Mouse (Mus musculus) thymus, adult 18-20 months (tissue): Measurements from ENCODE around the gene Dnase1l3.

Experiments used
- DNase-seq, 2 experiments: peaks; one replicate each; pipeline ENCODE4 v3.0.0; 2022; ENCODE audit warnings: mixed read lengths in 2 of 2

Gene Dnase1l3

DNA sequence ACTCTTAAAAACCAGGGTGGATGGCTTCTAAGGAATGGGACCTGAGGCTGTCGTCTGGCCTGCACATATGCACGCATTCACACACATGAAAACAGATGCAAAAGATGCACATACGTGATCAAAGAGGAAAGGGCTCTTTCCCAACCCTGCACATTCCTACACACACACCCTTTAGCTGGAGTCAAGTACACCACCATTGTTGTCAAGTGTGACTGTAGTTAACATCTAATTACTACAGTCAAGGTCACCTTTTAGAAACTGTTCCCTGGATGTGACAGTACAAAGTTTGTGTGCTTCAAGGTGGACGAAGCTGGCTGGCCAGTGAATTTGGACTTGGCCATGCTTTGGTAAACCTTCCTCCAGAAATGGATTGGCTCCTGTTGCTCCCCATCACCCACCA lies 62.2 kb downstream of the Dnase1l3 start:
- DNase-seq, result no peak

DNA sequence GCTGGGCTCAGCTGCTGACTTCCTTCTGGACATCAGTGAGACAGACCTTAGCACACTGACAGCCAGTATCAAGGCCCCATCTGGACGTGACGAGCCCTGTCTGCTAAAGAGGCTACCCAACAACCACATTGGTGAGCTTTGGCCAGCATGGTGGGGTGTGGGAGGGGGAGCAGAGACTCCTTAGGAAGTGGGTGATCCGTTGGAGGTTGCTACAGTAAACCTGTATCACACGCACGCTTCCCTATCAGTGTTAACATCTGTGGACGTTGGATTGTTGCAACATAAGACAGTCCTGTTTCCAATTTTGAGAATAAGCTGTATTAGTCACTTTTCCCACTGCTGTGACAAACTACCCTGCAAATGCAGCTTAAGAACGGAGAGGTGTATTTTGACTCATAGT lies 65.3 kb downstream of the Dnase1l3 start:
- DNase-seq, result no peak

DNA sequence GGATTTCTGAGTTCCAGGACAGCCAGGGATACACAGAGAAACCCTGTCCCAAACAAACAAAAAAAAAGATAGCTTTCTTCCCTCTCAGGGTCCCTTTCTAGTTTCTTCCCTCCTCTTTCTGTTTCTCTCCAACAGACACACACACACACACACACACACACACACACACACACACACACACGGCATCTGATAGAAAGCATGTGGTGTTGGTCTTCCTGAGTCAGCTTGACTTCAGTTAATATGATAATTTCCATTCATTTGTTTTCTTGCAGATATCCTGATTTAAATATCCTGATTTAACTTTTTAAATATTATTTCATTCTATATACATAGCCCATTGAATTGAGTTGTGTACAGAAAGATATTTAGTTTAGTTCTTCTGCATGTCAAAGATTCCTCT lies 66.0 kb downstream of the Dnase1l3 start:
- DNase-seq, result no peak

DNA sequence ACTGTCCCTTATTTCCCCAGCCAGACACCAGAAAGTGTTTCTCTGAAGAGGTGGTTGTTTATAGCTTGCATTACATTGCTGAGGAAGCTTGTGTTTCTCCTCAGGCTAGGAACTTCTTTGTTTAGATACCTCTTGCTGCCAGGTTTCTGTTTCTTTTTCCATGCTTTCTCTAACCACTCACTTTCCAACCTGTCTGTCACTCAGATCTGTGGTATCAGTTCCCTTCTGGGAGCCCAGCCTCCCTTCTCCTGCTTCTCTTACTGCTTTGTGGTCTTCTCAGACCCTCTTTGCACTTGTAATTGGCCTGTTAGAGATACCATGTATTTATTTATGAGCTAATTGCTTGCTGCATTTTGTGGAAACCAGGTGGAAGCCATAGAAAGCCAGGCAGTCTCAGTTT lies 70.7 kb downstream of the Dnase1l3 start:
- DNase-seq, result no peak

DNA sequence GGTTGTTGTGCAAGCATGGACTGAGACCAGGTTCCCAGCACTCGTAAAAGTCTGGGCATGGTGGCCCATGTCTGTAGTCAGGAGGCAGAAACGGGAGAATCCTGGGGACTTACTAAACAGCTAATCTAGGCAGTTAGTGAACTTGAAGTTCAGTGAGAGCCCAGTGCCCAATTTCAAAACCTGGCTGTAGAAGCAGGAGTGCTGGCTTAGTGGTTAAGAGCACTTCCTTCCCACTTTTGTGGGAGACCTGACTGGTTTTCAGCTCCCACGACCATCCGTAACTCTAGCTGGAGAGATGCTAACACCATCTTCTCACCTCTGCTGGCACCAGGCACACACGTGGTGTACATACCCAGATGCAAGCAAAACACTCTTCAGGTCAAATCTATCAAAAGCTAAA lies 72.9 kb downstream of the Dnase1l3 start:
- DNase-seq, result no peak

DNA sequence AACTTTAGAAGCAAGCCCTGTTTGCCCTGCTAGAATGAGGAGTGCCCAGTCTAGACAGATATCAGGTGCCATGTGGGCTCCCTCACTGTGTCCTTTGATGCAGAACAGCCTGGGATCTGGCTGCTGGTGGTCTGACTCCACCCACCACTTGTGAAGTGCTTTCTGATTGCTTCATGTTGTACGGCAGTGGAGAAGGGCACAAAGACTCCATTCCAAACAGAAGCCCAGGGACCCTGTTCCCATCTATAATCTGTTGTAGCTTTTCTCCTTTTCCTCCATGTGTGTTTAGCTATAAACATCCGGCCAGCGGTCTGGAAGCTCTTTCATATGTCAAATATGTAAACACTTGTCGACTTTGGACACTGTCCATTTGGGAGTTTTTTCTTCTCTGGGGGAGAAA lies 74.5 kb downstream of the Dnase1l3 start:
- no peak for DNase-seq

DNA sequence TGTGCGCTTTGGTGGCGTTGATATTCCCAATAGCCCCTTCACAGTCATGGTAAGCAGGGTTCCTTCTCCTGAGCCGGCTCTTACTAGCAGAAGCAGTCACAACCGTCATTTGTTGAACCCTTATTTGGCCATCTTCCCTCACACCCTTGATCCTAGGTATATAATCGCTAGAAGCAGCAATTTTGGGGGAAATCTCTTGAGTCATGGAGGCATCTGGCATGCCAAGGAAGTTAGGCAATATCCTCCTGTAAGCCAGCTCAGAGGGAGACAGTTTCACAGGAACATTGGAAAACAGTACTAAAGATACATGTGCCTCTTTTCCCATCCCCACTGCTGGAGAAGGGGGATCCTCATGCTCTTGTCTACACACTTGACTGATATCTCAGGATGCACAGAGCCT lies 75.1 kb downstream of the Dnase1l3 start:
- DNase-seq, result no peak

DNA sequence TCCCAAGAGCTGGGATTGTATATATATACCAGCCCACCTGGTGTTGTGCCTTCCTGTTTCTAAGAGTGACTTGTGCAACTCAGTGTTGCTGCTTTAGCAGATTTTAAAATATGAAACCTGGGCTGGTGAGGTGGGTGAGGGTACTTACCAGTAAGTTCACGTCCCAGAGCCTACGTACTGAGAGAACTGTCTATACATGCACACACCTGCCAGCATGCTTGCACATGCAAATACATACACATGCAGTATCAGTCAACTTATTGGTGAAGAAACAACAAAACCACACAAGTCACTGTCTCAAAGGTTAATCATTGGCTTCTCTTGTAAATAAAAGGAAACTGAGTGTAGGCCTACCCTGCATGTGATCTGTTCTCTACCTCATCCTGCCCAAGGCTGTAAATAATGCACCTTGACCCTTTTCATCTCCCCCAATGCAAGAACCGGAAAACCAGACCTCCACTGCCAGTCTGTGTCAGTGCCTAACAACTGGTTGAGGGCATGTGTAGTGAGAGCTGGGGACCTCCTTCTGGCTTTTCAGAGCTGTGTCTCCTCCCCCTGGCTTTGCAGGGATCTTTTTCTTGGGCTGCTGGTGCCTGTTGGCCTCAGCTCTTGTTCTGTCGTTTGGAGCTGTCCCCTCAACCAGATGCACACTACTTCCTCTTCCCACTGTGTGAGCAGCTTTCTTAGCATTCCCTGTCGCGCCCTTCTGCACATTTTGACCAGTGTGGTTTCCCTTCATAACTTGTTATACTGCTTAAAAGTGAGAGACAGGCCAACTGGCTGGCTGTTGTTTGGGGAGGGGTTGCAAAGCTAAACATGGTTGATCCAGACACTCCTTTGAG lies 76.0 kb downstream of the Dnase1l3 start:
- no peak for DNase-seq
